Mouse (Mus musculus): ENCODE measurements at regions not wholly inside any gene's neighbourhood (a gene's known extent, or its start where the extent isn't known, plus 50 kb on each side); places are given as distances from the start of the nearest gene placed in this dataset.

- H3K4me1 ChIP-seq = peaks cover 9% of the 10 kb centered on the region
- H3K27me3 ChIP-seq (ENCODE audit: low read depth, poor library complexity, severe bottlenecking) = no peaks in the 10 kb centered on the region
- no peak overlapping the region for H3K4me3 ChIP-seq
- no peaks in the 10 kb centered on the region for H3K9me3 ChIP-seq (replicated peaks)
- no peaks in the 10 kb centered on the region for H3K36me3 ChIP-seq
- DNase-seq (ENCODE audit: low spot score) = no peak
- no peak overlapping the region for H3K27ac ChIP-seq
- WGBS = 93% methylated on average over 5 of the region's 5 CpGs
Observed at GRCm38 (mm10) chr13:51983575-51983974, 137.1 kb downstream of the Gadd45g start.

- H3K4me3 ChIP-seq = no peak overlapping the region
- no peaks in the 10 kb centered on the region for H3K4me1 ChIP-seq
- H3K27me3 ChIP-seq (ENCODE audit: low read depth, poor library complexity, severe bottlenecking) = no peaks in the 10 kb centered on the region
- H3K9me3 ChIP-seq (replicated peaks) = no peaks in the 10 kb centered on the region
- H3K27ac ChIP-seq = no peak overlapping the region
- 89% methylated on average over 4 of the region's 4 CpGs for WGBS
- DNase-seq (ENCODE audit: low spot score) = no peak
- H3K36me3 ChIP-seq = no peaks in the 10 kb centered on the region
Observed at GRCm38 (mm10) chr13:51991339-51991738, 144.9 kb downstream of the Gadd45g start.

GRCm38 (mm10) chr13:51992878-51993277 is 146.4 kb downstream of the Gadd45g start:
- no peak overlapping the region for H3K27ac ChIP-seq
- H3K27me3 ChIP-seq (ENCODE audit: low read depth, poor library complexity, severe bottlenecking) = no peaks in the 10 kb centered on the region
- H3K4me3 ChIP-seq = no peak overlapping the region
- no peak for DNase-seq (ENCODE audit: low spot score)
- WGBS = 87% methylated on average over 6 of the region's 6 CpGs
- no peaks in the 10 kb centered on the region for H3K9me3 ChIP-seq (replicated peaks)
- no peaks in the 10 kb centered on the region for H3K4me1 ChIP-seq
- no peaks in the 10 kb centered on the region for H3K36me3 ChIP-seq

- Histone ChIP-seq H3K4me3 (no peak overlapping the region), H3K27ac (no peak overlapping the region), H3K27me3 (ENCODE audit: low read depth, poor library complexity, severe bottlenecking) (no peaks in the 10 kb centered on the region), H3K36me3 (no peaks in the 10 kb centered on the region), H3K4me1 (peaks cover 5% of the 10 kb centered on the region), H3K9me3 (replicated peaks) (no peaks in the 10 kb centered on the region)
- WGBS = 87% methylated on average over 4 of the region's 4 CpGs
- DNase-seq (ENCODE audit: low spot score) = no peak
Observed at GRCm38 (mm10) chr13:51996163-51996562, 149.7 kb downstream of the Gadd45g start.

- Histone ChIP-seq H3K36me3 (no peaks in the 10 kb centered on the region), H3K9me3 (replicated peaks) (no peaks in the 10 kb centered on the region), H3K27me3 (ENCODE audit: low read depth, poor library complexity, severe bottlenecking) (no peaks in the 10 kb centered on the region), H3K4me3 (no peak overlapping the region), H3K27ac (no peak overlapping the region), H3K4me1 (peaks cover 19% of the 10 kb centered on the region)
- DNase-seq (ENCODE audit: low spot score) = no peak
- 93% methylated on average over 7 of the region's 7 CpGs for WGBS
Observed at GRCm38 (mm10) chr13:51998542-51998941, 152.1 kb downstream of the Gadd45g start.

- Histone ChIP-seq H3K36me3 (no peaks in the 10 kb centered on the region), H3K9me3 (replicated peaks) (no peaks in the 10 kb centered on the region), H3K4me3 (no peak overlapping the region), H3K27me3 (ENCODE audit: low read depth, poor library complexity, severe bottlenecking) (no peaks in the 10 kb centered on the region), H3K27ac (no peak overlapping the region), H3K4me1 (peaks cover 20% of the 10 kb centered on the region)
- DNase-seq (ENCODE audit: low spot score) = no peak
- 42% methylated on average over 12 of the region's 12 CpGs for WGBS
Observed at GRCm38 (mm10) chr13:52001811-52002210, 155.3 kb downstream of the Gadd45g start.

- peaks cover 20% of the 10 kb centered on the region for H3K4me1 ChIP-seq
- H3K4me3 ChIP-seq = no peak overlapping the region
- no peaks in the 10 kb centered on the region for H3K27me3 ChIP-seq (ENCODE audit: low read depth, poor library complexity, severe bottlenecking)
- no peak for DNase-seq (ENCODE audit: low spot score)
- no peak overlapping the region for H3K27ac ChIP-seq
- no peaks in the 10 kb centered on the region for H3K9me3 ChIP-seq (replicated peaks)
- WGBS = 88% methylated on average over 5 of the region's 5 CpGs
- H3K36me3 ChIP-seq = no peaks in the 10 kb centered on the region
Observed at GRCm38 (mm10) chr13:52003946-52004539, 157.6 kb downstream of the Gadd45g start.

GRCm38 (mm10) chr13:52007585-52008395 is 161.3 kb downstream of the Gadd45g start:
- Histone ChIP-seq H3K36me3 (no peaks in the 10 kb centered on the region), H3K4me3 (no peak overlapping the region), H3K27me3 (ENCODE audit: low read depth, poor library complexity, severe bottlenecking) (no peaks in the 10 kb centered on the region), H3K27ac (no peak overlapping the region), H3K9me3 (replicated peaks) (no peaks in the 10 kb centered on the region), H3K4me1 (peaks cover 3% of the 10 kb centered on the region; the same call in 1 of the 2 replicates)
- no peak for DNase-seq (ENCODE audit: low spot score)
- WGBS = 66% methylated on average over 6 of the region's 6 CpGs

GRCm38 (mm10) chr13:52009231-52009630 is 162.8 kb downstream of the Gadd45g start:
- peaks cover 5% of the 10 kb centered on the region for H3K4me1 ChIP-seq
- H3K9me3 ChIP-seq (replicated peaks) = no peaks in the 10 kb centered on the region
- no peaks in the 10 kb centered on the region for H3K36me3 ChIP-seq
- no peak overlapping the region for H3K4me3 ChIP-seq
- H3K27me3 ChIP-seq (ENCODE audit: low read depth, poor library complexity, severe bottlenecking) = no peaks in the 10 kb centered on the region
- H3K27ac ChIP-seq = no peak overlapping the region
- WGBS = 89% methylated on average over 4 of the region's 4 CpGs
- no peak for DNase-seq (ENCODE audit: low spot score)

- WGBS = 86% methylated on average over 6 of the region's 6 CpGs
- H3K36me3 ChIP-seq = no peaks in the 10 kb centered on the region
- no peaks in the 10 kb centered on the region for H3K27me3 ChIP-seq (ENCODE audit: low read depth, poor library complexity, severe bottlenecking)
- H3K4me1 ChIP-seq = peaks cover 9% of the 10 kb centered on the region
- no peak overlapping the region for H3K4me3 ChIP-seq
- no peaks in the 10 kb centered on the region for H3K9me3 ChIP-seq (replicated peaks)
- DNase-seq (ENCODE audit: low spot score) = no peak
- H3K27ac ChIP-seq = no peak overlapping the region
Observed at GRCm38 (mm10) chr13:52009766-52010165, 163.3 kb downstream of the Gadd45g start.

- H3K27me3 ChIP-seq (ENCODE audit: low read depth, poor library complexity, severe bottlenecking) = no peaks in the 10 kb centered on the region
- no peak overlapping the region for H3K4me3 ChIP-seq
- H3K36me3 ChIP-seq = no peaks in the 10 kb centered on the region
- no peaks in the 10 kb centered on the region for H3K9me3 ChIP-seq (replicated peaks)
- H3K27ac ChIP-seq = no peak overlapping the region
- WGBS = 83% methylated on average over 3 of the region's 3 CpGs
- H3K4me1 ChIP-seq = peaks cover 21% of the 10 kb centered on the region
- no peak for DNase-seq (ENCODE audit: low spot score)
Observed at GRCm38 (mm10) chr13:52011001-52011400, 164.5 kb downstream of the Gadd45g start.

GRCm38 (mm10) chr13:52013182-52013581 is 166.7 kb downstream of the Gadd45g start:
- Histone ChIP-seq H3K4me3 (no peak overlapping the region), H3K27me3 (ENCODE audit: low read depth, poor library complexity, severe bottlenecking) (no peaks in the 10 kb centered on the region), H3K4me1 (peaks cover 39% of the 10 kb centered on the region), H3K27ac (no peak overlapping the region), H3K36me3 (no peaks in the 10 kb centered on the region), H3K9me3 (replicated peaks) (no peaks in the 10 kb centered on the region)
- WGBS = 58% methylated on average over 1 of the region's 1 CpGs
- DNase-seq (ENCODE audit: low spot score) = no peak

GRCm38 (mm10) chr13:52013757-52014156 is 167.3 kb downstream of the Gadd45g start:
- WGBS = 83% methylated on average over 2 of the region's 2 CpGs
- peak overlapping the region; percentile 67 for H3K27ac ChIP-seq

More at GRCm38 (mm10) chr13:52013757-52014156, 167.3 kb downstream of the Gadd45g start:
- Histone ChIP-seq H3K36me3 (no peaks in the 10 kb centered on the region), H3K4me1 (peaks cover 39% of the 10 kb centered on the region), H3K4me3 (no peak overlapping the region), H3K9me3 (replicated peaks) (no peaks in the 10 kb centered on the region), H3K27me3 (ENCODE audit: low read depth, poor library complexity, severe bottlenecking) (no peaks in the 10 kb centered on the region)
- no peak for DNase-seq (ENCODE audit: low spot score)
